Mouse (Mus musculus) ovary, postnatal 14 days (tissue): ENCODE results near the gene Aanat.

Source experiments
- DNase-seq: peaks from one replicate; pipeline ENCODE4 v3.0.0; 2022; ENCODE audit warnings: low spot score

The Aanat gene

GRCm38 (mm10) chr11:116586310-116586709, at the start of gene Aanat:
Aanat (plus strand) TSS chr11:116586432.
- DNase-seq = no peak

- no peak for DNase-seq
These were observed 49.5 kb upstream of the Aanat start for GRCm38 (mm10) chr11:116536685-116537084.

- DNase-seq = no peak
These were observed 48.8 kb upstream of the Aanat start for GRCm38 (mm10) chr11:116537388-116537787.

- no peak for DNase-seq
These were observed 48.0 kb upstream of the Aanat start for GRCm38 (mm10) chr11:116538142-116538735.

- no peak for DNase-seq
These were observed 45.0 kb upstream of the Aanat start for GRCm38 (mm10) chr11:116541183-116541582.

DNA sequence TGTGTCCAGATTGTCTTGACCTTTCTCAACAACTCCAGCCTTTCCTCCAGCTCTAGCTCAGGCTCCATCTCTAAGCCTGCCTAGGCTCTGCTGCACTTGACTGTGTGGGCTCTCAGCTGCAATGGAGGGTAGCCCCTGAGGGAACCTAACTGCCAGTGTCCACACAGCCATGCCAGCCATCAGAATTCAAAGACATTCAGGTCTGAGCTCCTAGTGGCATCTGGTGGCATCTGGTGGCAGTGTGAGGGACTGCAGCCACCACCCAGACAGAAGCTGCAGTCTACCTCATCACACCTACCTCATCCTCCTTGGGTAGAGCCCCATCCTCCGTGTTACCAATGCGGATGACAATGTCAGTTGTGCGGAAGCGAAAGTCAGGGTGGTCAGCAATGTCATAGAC, 43.1 kb upstream of the Aanat start:
- no peak for DNase-seq

GRCm38 (mm10) chr11:116547296-116548060, 38.8 kb upstream of the Aanat start:
- no peak for DNase-seq

GRCm38 (mm10) chr11:116548780-116549179, 37.5 kb upstream of the Aanat start:
- no peak for DNase-seq

- DNase-seq = no peak
These were observed 36.8 kb upstream of the Aanat start for GRCm38 (mm10) chr11:116549273-116550038.

GRCm38 (mm10) chr11:116550748-116551147, 35.5 kb upstream of the Aanat start:
- DNase-seq = no peak

DNA sequence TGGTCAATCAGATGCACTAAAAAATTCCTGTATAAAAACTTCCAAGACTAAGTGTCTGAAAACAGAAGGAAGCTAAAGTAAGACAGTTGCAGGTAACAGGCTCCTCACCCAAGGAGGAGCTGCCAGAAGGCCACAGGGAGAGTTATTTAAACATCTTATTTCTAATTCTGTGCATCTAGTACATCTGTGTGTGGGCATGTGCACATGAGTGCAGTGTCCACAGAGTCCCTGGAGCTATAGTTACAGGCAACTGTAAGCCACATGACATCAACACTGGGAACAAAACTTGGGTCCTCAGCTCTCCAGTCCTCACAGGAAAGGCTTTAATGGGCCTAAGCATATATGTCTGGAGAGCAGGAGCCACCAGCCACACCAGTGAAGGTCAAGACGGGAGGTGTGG, 34.0 kb upstream of the Aanat start:
- DNase-seq = no peak

DNA sequence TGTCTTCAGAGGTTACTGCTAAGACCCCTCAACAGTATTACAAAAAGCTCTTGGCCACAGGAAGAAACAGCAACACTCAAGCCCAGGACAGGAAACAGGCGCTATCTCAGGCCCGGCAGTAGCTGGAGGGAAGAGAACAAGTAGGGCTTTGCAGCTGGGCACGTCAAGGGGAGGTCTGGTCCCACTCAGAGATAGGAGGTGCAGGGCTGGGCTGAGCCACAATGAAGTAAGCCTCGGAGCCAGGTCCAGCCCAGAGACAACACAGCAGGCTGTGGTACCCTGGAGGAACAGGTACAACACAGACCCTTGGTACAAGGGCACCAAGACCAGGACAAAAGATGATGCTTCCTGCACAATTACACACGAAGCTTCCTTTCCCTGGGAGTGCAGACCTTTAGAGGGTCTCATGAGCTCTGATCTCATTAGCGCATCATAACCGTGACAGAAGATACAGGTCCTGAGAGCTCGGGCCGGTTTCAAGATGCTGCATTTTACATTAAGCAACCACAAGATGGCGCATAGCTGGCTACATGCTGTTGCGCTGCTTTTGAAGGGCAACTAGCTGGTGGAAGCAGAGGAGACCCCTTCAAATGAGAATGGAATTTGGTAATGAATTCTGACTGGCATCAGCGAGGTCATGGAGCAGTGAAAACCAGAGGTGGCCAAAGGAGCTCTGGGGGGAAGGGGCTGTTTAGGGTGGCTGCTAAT, 31.9 kb upstream of the Aanat start:
- DNase-seq = no peak

DNA sequence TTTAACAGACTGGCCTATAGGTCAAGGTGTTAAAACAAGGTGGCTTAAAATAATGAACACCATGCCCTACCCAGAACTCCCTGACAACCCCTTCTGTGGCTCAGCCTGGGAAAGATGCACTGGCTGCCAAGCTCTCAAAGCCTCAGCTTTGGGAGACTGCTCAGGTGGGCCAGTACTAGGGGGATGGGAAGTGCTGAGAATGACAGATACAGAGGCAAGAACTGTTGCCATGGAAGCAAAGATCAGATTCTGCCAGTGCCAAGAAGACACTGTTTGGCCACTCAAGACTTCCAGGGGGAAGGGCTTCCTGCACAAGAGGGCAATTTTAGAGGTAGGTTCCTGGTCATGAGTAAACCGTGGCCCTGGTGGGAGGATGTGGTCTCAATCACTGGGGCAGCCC, 30.7 kb upstream of the Aanat start:
- no peak for DNase-seq

DNA sequence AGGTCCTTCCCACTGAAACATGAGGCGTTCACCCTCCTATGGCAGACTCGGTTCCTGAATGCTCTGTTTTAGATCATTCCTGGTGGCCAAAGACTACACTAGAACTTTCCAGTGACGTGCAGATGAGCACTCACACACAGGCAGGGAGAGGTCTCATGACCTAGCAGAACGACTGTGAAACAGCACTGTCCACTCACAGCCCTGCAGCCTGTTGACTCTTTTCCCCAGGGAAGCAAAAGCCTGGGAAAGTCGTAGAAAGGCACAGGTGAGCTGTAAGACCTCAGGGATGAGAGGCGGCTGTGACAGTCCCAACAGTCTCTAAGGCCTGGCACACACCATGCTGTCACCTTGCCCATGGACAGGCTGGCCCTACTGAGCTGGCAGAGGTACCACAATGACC, 29.9 kb upstream of the Aanat start:
- no peak for DNase-seq

DNA sequence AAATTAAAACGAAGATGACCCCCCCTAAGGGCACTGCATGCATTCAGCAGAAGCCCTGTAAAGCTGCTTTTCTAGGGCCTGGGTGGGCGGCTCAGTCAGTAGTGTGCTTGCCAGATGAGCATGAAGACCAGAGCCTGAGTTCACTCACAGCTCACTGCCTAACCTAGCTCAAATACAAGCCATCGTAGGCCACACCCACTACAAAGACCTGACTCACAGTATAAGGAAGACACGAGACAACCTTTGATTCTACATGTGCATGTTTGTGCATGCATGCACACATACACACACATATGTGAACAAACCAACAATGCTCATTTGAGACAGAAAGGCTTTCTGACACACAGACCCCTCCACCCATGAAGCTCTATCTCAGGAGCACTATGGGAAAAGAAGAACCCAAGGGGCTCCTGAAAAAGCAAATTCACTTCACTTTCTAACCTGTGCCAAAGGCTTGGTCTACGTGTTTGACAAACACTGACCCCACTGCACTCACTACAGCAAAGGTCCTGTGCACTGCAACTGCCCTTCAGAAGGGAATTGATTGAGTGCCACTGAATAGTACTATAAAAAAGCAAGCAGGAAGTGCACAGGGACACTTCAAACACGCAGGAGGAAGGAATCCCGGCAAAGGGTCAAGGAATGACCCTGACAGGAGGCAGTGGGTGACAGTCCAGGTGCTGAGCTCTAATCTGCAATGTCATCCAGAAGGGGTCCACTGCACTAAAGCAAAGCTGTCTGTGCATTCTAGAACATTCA, 20.8 kb upstream of the Aanat start:
- DNase-seq = no peak

- DNase-seq = no peak
These were observed 18.7 kb upstream of the Aanat start for GRCm38 (mm10) chr11:116567531-116567930.

DNA sequence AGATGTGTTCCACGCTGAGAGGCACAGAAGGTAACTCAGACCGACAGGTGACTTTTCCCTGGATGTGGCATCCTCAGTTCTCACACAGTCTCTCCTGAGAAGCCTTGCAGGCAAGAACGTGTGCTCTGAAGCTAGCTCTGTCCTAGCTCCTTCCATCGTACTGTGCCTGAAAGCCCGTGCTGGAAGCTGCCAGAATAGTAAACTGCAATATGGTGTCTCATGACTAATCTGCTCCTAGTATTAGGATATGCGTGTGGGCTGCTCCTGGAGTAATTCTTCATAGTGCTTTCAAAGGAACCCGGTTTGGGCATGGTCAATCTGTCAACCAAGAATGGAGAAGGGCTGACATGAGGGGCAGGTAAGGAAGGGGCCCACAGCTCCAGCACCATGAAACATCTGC, 15.4 kb upstream of the Aanat start:
- no peak for DNase-seq

DNA sequence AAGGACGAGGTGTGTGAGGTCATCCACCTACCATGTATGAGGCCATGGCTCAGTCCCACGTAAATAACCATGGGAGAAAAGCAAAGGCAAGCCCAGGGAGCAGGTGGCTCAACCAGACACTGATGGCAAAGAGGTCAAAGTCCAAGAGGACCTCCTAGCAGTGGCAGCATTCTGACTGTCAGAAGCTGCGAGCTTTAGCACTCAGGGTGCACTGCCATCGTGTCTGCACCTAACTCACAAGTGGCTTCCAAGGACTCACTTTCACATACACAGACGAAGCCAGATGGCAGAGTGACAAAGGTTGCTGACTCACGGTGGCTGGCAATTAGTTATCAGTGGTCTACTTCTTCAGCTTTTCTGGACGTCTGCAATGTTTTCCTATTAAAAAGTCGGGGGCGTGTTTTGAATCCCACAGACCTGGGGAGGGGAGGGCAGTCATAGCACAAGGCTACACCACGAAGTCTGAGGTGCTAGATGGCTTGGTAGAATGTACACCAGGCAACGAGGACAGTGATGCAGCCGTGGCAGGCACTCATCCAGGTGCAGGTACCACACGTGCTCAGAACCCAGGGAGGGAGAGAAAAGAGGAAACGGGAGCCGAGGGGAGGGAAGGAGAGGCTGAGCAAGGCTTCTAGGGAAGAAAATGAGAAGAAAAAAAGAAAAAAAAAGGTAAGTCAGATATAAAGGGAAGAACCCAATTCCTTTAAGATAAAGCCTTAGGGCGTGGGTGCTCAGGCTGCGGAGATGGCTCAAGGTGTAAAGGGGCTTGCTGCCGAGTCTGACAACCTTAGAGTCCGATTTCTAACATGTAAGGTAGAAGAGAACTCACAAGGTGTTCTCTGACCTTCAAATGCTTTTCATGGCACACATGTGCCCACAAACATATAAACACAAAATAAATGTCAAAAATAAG, 14.2 kb upstream of the Aanat start:
- no peak for DNase-seq

DNA sequence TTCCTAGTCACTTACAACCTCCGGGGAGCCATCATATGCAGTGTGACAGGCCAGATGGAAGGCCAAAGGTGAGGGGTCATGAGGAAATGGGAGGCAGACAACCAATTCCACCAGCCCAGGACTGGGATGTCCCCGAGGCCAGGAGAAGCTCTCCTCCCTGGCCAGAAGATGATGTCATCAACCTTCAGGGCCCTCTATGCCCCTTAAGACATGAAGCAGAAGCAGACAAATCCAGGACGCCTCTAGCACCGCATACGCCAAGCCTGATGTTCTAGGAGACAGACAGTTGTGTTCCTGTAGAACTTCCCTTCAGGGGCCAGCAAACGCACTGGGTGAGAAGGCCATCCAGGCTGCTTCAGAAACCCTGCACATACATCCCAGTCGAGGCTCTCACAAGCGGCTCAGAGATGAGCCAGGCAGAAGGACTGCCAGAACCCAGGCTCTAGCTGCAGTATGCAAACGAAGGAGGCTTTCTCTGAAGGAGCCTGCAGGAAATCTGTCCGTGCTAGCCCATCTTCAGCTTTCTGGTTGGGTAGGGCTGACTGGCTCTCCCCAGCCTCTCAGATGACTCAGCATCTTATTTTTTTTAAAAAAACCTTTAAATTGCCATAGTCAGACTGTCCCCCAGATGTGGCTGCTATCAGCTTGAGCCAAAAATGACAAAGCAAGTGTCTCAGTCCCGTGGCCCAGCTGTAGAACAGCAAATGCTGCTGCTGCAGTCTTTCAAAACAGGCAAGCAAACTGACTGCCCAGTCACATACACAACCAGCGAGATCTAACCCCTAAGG, 13.3 kb upstream of the Aanat start:
- DNase-seq = no peak

DNA sequence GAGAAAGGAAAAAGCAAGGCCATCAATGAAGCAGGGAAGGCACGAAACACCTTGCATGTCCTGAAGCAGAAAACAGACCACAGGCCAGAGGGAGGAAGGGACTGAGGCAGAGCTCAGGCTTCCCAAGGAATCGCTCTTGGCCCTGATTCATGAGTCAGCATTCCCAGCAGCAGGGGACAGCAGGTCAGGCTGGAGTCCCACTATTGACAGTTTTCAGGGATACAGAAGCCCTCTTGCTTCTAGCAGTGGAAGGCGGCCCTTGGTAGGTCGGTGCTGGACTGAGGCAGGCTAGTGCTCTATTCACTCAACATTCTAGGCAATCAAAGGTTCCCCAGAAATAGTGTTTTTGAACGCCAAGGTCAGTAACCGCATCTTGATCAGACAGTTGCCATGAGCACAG, 11.7 kb upstream of the Aanat start:
- no peak for DNase-seq
